In genomic region chr1:39842218-39843007, GRCm38 (mm10) we compare ENCODE assay signal across 27 mouse cellular contexts. TPM values are rescaled to one million over a fixed set of nuclear protein-coding genes. Genes with fewer than 3 reads are reported as not detected.
DNase-seq lines count a peak whose midpoint lies in the region; ATAC-seq lines count a peak whose summit lies in the region.
"Had no signal": no experiment of that assay in that cellular context is flagged by ENCODE, and none has a peak within 500 bp of the region (broad histone marks: within the 10 kb centered on the region; RNA-seq: fewer than 3 reads in every experiment).

No protein-coding gene starts in this region.

- intact Hi-C loops in gastrocnemius, postnatal 36 days (cut with DNase I), result no loop called here

- DNase-seq in thymus, postnatal 14 days, result peak; percentile 24
- DNase-seq in thymus, adult 18-20 months, result no peak
- DNase-seq in induced T-regulatory cell, adult 2 months (ENCODE audit: low read depth), result peak; percentile 94
- DNase-seq in gastrocnemius, postnatal 36 days, result no peak
- no peak for DNase-seq in kidney, postnatal 25 days
- DNase-seq in lung, postnatal 36 days, result no peak
- DNase-seq: adrenal gland, postnatal 25 days; cerebellum, adult 2 months; heart, postnatal 10 days; lung, embryonic 14.5 days; right cerebral cortex, postnatal 25 days had no signal

- no peaks in the 10 kb centered on the region for H3K27me3 ChIP-seq in liver, embryonic 16.5 days (ENCODE audit: control insufficient read depth, insufficient read depth, low read depth, low read length)
- H3K27me3 ChIP-seq: hindbrain, embryonic 13.5 days had no signal

- H3K27ac ChIP-seq in liver, embryonic 16.5 days (ENCODE audit: low read length), result no peak overlapping the region
- H3K27ac ChIP-seq: forebrain, embryonic 10.5 days; heart, embryonic 10.5 days; hindbrain, embryonic 13.5 days; kidney, postnatal 0 days had no signal

- no peaks in the 10 kb centered on the region for H3K36me3 ChIP-seq in liver, embryonic 16.5 days (ENCODE audit: control insufficient read depth, insufficient read depth)
- H3K36me3 ChIP-seq: forebrain, embryonic 10.5 days; heart, embryonic 10.5 days; hindbrain, embryonic 13.5 days had no signal

- H3K9ac ChIP-seq in liver, embryonic 16.5 days (ENCODE audit: low read depth, low read length), result no peak overlapping the region; the same call in 1 of the 2 replicates
- H3K9ac ChIP-seq: hindbrain, embryonic 13.5 days; lung, embryonic 14.5 days had no signal

- 25% methylated on average over 14 of the region's 14 CpGs for WGBS in liver, embryonic 16.5 days (ENCODE audit: insufficient replicate concordance)

- no peaks in the 10 kb centered on the region for H3K9me3 ChIP-seq in liver, embryonic 16.5 days (replicated peaks; ENCODE audit: control insufficient read depth, low read length)
- H3K9me3 ChIP-seq: forebrain, embryonic 10.5 days; heart, embryonic 10.5 days; hindbrain, embryonic 13.5 days had no signal

- H3K4me3 ChIP-seq in liver, embryonic 16.5 days (ENCODE audit: low read depth, low read length), result no peak overlapping the region
- H3K4me3 ChIP-seq: forebrain, embryonic 10.5 days; heart, embryonic 10.5 days; hindbrain, embryonic 13.5 days had no signal

- H3K4me1 ChIP-seq in liver, embryonic 16.5 days (ENCODE audit: control insufficient read depth, low read depth, low read length), result peaks cover 10% of the 10 kb centered on the region

- peak; percentile 64 for ATAC-seq in liver, embryonic 16.5 days (ENCODE audit: low read depth)
- ATAC-seq in erythroid progenitor cell, adult 5-6 weeks (replicated peaks; ENCODE audit: low FRiP score, poor library complexity, severe bottlenecking), result no peak
- ATAC-seq: intestine, postnatal 0 days; midbrain, embryonic 16.5 days had no signal

- no peak overlapping the region for H3K4me2 ChIP-seq in liver, embryonic 16.5 days (ENCODE audit: low read depth, low read length)
- H3K4me2 ChIP-seq: hindbrain, embryonic 13.5 days; lung, embryonic 14.5 days had no signal

RNA-seq across cellular contexts. Expression of gene Gm3646, which starts 37.3 kb away (rescaled TPM):
- not detected in 2 replicates for polyA plus RNA-seq in liver, embryonic 16.5 days (2015; fragmentation: Nextera tagmentation; extraction: Ambion mirVana)
- total RNA-seq in gastrocnemius, postnatal 36 days (2021), result 1 to 10 TPM; 1.3 to 1.9 TPM
- total RNA-seq in erythroid progenitor cell, adult 5-6 weeks (2015; ENCODE audit: low replicate concordance), result not detected in 2 replicates
- total RNA-seq in erythroid progenitor cell, adult 5-6 weeks (2017; ENCODE audit: low replicate concordance), result not detected in 2 replicates
- total RNA-seq: adrenal gland, postnatal 25 days; layer of hippocampus, adult 8-10 months; left cerebral cortex, adult 18-20 months had no signal
- polyA plus RNA-seq: cerebellum, adult 2 months; cortical plate, adult 2 months; forebrain, embryonic 10.5 days; frontal cortex, adult 2 months; hindbrain, embryonic 13.5 days; intestine, postnatal 0 days; kidney, postnatal 0 days; limb, embryonic 11.5 days; lung, embryonic 14.5 days; midbrain, embryonic 16.5 days; neural tube, embryonic 11.5 days; stomach, embryonic 14.5 days; thymus, adult 2 months had no signal

RNA-seq across cellular contexts. Expression of gene Map4k4, which starts 58.3 kb away (rescaled TPM):
- 2.2 TPM in 2 replicates for polyA plus RNA-seq in liver, embryonic 16.5 days (2015; fragmentation: Nextera tagmentation; extraction: Ambion mirVana)
- total RNA-seq in gastrocnemius, postnatal 36 days (2021), result 10 to 100 TPM; 26.0 to 30.9 TPM
- total RNA-seq in erythroid progenitor cell, adult 5-6 weeks (2015; ENCODE audit: low replicate concordance), result 15.9 and 28.1 TPM in 2 replicates
- total RNA-seq in erythroid progenitor cell, adult 5-6 weeks (2017; ENCODE audit: low replicate concordance), result 13.2 and 28.7 TPM in 2 replicates

Comparison
In these comparisons a context has a peak if more than half of its experiments do, and no peak if none do; other contexts are left out.
1. DNase-seq: peak in thymus, postnatal 14 days (single experiment) and induced T-regulatory cell, adult 2 months (single experiment); none in thymus, adult 18-20 months (0 of 2), gastrocnemius, postnatal 36 days (0 of 2), kidney, postnatal 25 days (0 of 2) and lung, postnatal 36 days (single experiment).